Mouse (Mus musculus): Measurements from ENCODE around the gene Etv2. TPM values are rescaled to one million over a fixed set of nuclear protein-coding genes. Genes with fewer than 3 reads are reported as not detected.

The Etv2 gene
- total RNA-seq (2021) = not detected
- long read RNA-seq, experiment 1 = 0 reads
- long read RNA-seq, experiment 2 = 0 reads

- DNase-seq (ENCODE audit: low spot score in 2 of 2) = no peak
Observed at GRCm38 (mm10) chr7:30635752-30636151, at the start of gene Etv2. Gene Etv2, minus strand, starts transcription at chr7:30635852.

GRCm38 (mm10) chr7:30683425-30683824 is 47.8 kb upstream of the Etv2 start:
- no peak for DNase-seq (ENCODE audit: low spot score in 2 of 2)

GRCm38 (mm10) chr7:30681897-30682296 is 46.2 kb upstream of the Etv2 start:
- no peak for DNase-seq (ENCODE audit: low spot score in 2 of 2)

GRCm38 (mm10) chr7:30678263-30678975 is 42.8 kb upstream of the Etv2 start:
- peak in 1 of 2 experiments; percentile 25 for DNase-seq (ENCODE audit: low spot score in 2 of 2)

- no peak for DNase-seq (ENCODE audit: low spot score in 2 of 2)
Observed at GRCm38 (mm10) chr7:30671480-30671879, 35.8 kb upstream of the Etv2 start, which contains the start of gene Pmis2. Gene Pmis2, minus strand, starts transcription at chr7:30671605.

- no peak for DNase-seq (ENCODE audit: low spot score in 2 of 2)
Observed at GRCm38 (mm10) chr7:30669229-30669628, 33.6 kb upstream of the Etv2 start.

GRCm38 (mm10) chr7:30665321-30665720 is 29.7 kb upstream of the Etv2 start:
- DNase-seq (ENCODE audit: low spot score in 2 of 2) = peak in 1 of 2 experiments; percentile 12

GRCm38 (mm10) chr7:30664529-30665200 is 29.0 kb upstream of the Etv2 start, which contains the start of gene Haus5:
Gene Haus5, minus strand, starts transcription at chr7:30664994.
- DNase-seq (ENCODE audit: low spot score in 2 of 2) = peak; percentile 88 to 94

- peak; percentile 97 to 99 for DNase-seq (ENCODE audit: low spot score in 2 of 2)
Observed at GRCm38 (mm10) chr7:30649591-30650540, 14.2 kb upstream of the Etv2 start, which contains the start of gene Rbm42. Gene Rbm42, minus strand, starts transcription at chr7:30650317.

- DNase-seq (ENCODE audit: low spot score in 2 of 2) = no peak
Observed at GRCm38 (mm10) chr7:30639083-30639482, 3.4 kb upstream of the Etv2 start.

GRCm38 (mm10) chr7:30636395-30636794 is 743 bp upstream of the Etv2 start:
- no peak for DNase-seq (ENCODE audit: low spot score in 2 of 2)

- DNase-seq (ENCODE audit: low spot score in 2 of 2) = peak; percentile 22 to 30
Observed at GRCm38 (mm10) chr7:30634621-30635020, 1.0 kb downstream of the Etv2 start.

GRCm38 (mm10) chr7:30633762-30634412 is 1.8 kb downstream of the Etv2 start:
- no peak for DNase-seq (ENCODE audit: low spot score in 2 of 2)

GRCm38 (mm10) chr7:30629013-30629412 is 6.6 kb downstream of the Etv2 start:
- no peak for DNase-seq (ENCODE audit: low spot score in 2 of 2)

GRCm38 (mm10) chr7:30626647-30627046 is 9.0 kb downstream of the Etv2 start:
- no peak for DNase-seq (ENCODE audit: low spot score in 2 of 2)

GRCm38 (mm10) chr7:30625530-30626384 is 9.9 kb downstream of the Etv2 start, which contains the start of gene Cox6b1:
Gene Cox6b1, minus strand, starts transcription at chr7:30626151.
- peak; percentile 84 to 87 for DNase-seq (ENCODE audit: low spot score in 2 of 2)

- no peak for DNase-seq (ENCODE audit: low spot score in 2 of 2)
Observed at GRCm38 (mm10) chr7:30619202-30619601, 16.4 kb downstream of the Etv2 start.

- no peak for DNase-seq (ENCODE audit: low spot score in 2 of 2)
Observed at GRCm38 (mm10) chr7:30618658-30619057, 17.0 kb downstream of the Etv2 start.

GRCm38 (mm10) chr7:30615049-30615760 is 20.4 kb downstream of the Etv2 start:
- no peak for DNase-seq (ENCODE audit: low spot score in 2 of 2)

Data from layer of hippocampus, postnatal 14 days (tissue).